Mouse (Mus musculus) hindbrain, embryonic 10.5 days (tissue): ENCODE results near the gene Add3. TPM values are rescaled to one million over a fixed set of nuclear protein-coding genes. Genes with fewer than 3 reads are reported as not detected.
"Not testable (repeated sequence)": the region's sequence is repeated elsewhere in the genome, so short reads cannot be mapped to it uniquely, and the experiment has no call there.

Source experiments
- DNase-seq: peaks from one replicate; pipeline ENCODE4 v3.0.0-alpha.2; 2017; ENCODE audit warnings: low spot score
- H3K27ac ChIP-seq: fragments of 300-500 bp; sonication (generic); 2 replicates; pipeline ENCODE4 v1.5.1; 2016; ENCODE audit warnings: mild to moderate bottlenecking, moderate library complexity
- H3K27me3 ChIP-seq: fragments of 300-500 bp; sonication (generic); 2 replicates; pipeline ENCODE4 v1.6.1; 2016; ENCODE audit warnings: mild to moderate bottlenecking; ENCODE audit not compliant: poor library complexity, insufficient read depth, severe bottlenecking
- H3K36me3 ChIP-seq: fragments of 300-500 bp; sonication (generic); 2 replicates; pipeline ENCODE4 v1.6.1; 2016; ENCODE audit warnings: mild to moderate bottlenecking, moderate library complexity
- H3K4me1 ChIP-seq: fragments of 300-500 bp; sonication (generic); replicated peaks from 2 replicates; pipeline ENCODE4 v1.6.1; 2016; ENCODE audit warnings: mild to moderate bottlenecking
- H3K4me3 ChIP-seq: fragments of 300-500 bp; sonication (generic); 2 replicates; pipeline ENCODE4 v1.5.1; 2016; ENCODE audit warnings: mild to moderate bottlenecking, moderate library complexity
- H3K9me3 ChIP-seq: fragments of 300-500 bp; sonication (generic); 2 replicates; pipeline ENCODE4 v1.6.1; 2016; ENCODE audit warnings: mild to moderate bottlenecking, moderate library complexity
- WGBS: fragments of 180-500 bp; shearing (Covaris S2); methylation state at CpG from one replicate; pipeline ENCODE4 v1.1.7; 2016; 5-methylcytosine and 5-hydroxymethylcytosine counted together
- polyA plus RNA-seq: library from polyadenylated mRNA; unstranded; fragments of >200 nt; fragmentation: Nextera tagmentation; extraction: Ambion mirVana; gene quantifications from 2 replicates; pipeline ENCODE4 v1.2.1, GENCODE M21; 2016

Gene Add3
- polyA plus RNA-seq, 1 experiment from 2014 or later = 45.9 TPM

DNA sequence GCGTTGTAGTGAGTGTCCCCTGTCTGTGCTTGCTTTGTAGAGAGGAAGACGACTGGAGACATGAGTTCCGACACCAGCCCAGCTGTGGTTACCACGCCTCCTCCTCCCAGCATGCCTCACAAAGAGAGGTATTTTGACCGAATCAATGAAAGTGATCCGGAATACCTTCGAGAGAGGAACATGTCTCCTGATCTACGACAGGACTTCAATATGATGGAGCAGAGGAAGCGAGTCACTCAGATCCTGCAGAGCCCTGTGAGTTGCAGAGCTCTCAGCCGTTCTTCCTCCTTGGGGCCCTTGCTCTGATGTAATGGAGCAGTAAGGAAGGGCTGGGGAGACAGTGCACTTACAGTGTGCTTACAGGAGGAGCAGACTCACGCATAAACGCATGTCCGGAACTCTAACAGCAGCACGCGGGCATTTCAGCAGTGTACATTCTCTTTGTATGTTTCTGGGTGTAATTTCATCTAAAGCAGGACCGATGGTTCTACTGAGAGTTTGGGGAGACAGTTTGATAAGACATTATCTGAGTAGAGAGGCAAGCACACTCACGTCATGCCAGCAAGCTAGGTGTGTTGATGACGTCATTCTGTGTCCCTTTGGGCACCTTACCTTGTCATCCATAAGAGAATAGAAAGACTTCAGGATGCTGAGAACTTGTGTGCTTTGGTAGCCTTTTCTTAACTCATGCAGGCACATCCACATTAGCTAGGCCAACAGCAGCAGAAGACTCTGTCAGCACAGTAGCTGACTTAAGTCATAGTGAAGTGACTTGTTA is 76.7 kb downstream of the Add3 start:
- Histone ChIP-seq H3K27ac (no peak overlapping the region), H3K9me3 (no peaks in the 10 kb centered on the region), H3K4me1 (no peaks in the 10 kb centered on the region), H3K36me3 (peaks cover 15% of the 10 kb centered on the region), H3K27me3 (no peaks in the 10 kb centered on the region), H3K4me3 (no peak overlapping the region)
- 89% methylated on average over 18 of the region's 18 CpGs for WGBS
- DNase-seq = no peak

DNA sequence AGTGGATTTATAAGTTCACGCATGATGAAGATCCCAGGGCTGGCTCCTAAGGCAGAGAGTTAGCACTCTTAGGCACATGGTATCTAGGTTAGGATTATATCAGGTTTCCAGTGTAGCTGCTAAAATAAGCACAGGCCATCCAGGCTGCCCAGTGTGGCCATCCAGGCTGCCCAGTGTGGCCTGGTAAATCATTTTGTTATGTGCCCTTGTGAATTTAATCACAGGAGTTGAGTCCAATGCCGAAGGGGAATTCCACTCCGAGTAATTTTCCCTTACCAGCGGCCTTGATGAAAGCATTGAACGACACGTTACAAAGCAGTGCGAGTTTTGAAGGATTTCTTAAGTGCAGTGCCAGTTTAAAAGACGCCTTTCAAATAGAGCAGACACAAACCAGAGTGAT is 77.6 kb downstream of the Add3 start:
- Histone ChIP-seq H3K4me3 (no peak overlapping the region), H3K9me3 (no peaks in the 10 kb centered on the region), H3K4me1 (no peaks in the 10 kb centered on the region), H3K36me3 (peaks cover 15% of the 10 kb centered on the region), H3K27ac (no peak overlapping the region), H3K27me3 (no peaks in the 10 kb centered on the region)
- DNase-seq = no peak
- WGBS = 91% methylated on average over 8 of the region's 8 CpGs

DNA sequence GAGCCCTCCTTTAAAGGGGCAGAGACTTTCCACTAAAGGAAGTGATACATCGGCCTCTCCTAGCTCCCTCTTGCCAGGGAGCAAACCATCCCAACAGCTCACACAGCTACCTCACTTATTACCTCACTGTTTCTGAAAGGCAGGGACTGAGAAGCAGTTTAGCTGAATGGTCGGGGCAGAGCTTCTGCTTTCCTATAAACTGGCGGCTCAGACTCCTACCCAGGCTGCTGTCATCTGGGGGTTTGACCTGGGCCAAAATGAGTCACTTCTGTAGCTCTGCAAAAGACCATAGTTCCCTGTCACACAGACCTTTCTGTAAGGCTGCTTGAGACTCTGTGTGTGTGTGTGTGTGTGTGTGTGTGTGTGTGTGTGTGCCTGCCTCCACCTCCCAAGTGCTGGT is 79.1 kb downstream of the Add3 start:
- H3K36me3 ChIP-seq = peaks cover 15% of the 10 kb centered on the region
- DNase-seq = no peak
- 71% methylated on average over 3 of the region's 3 CpGs for WGBS
- no peak overlapping the region for H3K27ac ChIP-seq
- no peaks in the 10 kb centered on the region for H3K27me3 ChIP-seq
- no peaks in the 10 kb centered on the region for H3K9me3 ChIP-seq
- H3K4me3 ChIP-seq = no peak overlapping the region
- no peaks in the 10 kb centered on the region for H3K4me1 ChIP-seq

DNA sequence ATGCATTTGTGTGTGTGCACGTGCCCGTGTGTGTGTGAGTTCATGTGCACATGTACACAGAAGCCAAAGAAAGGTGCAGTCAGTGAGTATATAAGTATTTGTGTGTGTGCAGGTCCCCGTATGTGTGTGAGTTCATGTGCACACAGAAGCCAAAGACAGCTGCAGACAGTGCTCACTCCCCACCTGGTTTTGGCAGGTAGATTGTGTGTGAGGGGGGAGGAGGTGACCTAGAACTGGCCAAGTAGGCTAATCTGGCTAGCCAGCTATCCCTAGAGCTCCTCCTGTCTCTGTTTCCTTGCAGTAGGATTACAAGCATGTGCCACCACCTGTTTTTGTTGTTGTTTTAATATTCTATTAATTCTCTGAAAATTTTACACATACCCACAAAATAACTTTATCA is 80.9 kb downstream of the Add3 start:
- 94% methylated on average over 3 of the region's 3 CpGs for WGBS
- H3K4me3 ChIP-seq = no peak overlapping the region

DNA sequence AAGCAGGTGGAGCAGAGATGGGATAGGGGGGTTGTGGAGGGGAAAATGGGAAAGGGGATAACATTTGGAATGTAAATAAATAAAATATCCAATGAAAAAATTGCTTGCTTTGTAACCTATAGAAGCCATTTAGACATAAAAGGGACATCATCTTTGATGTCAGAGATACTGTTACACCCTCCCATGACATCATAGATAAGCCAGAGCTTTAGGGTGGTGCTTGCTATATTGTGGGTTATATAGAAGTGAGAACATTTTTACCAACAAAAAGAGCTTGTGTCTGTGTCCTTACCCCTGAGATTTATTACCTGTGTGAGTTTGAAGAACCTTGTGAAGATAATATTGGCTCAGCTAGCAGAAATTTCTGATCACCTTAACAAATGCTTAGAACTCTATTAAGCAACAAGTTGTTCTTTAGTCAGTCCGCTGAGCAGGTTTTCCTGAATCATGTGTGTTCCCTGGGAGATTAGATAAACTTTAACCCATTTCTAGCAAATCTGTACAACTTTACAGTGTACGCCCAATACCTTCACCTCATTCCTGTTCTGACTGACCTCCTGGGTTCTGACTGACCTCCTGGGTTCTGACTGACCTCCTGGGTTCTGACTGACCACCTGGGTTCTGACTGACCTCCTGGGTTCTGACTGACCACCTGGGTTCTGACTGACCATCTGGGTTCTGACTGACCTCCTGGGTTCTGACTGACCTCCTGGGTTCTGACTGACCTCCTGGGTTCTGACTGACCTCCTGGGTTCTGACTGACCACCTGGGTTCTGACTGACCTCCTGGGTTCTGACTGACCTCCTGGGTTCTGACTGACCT is 85.2 kb downstream of the Add3 start:
- H3K36me3 ChIP-seq = peaks cover 28% of the 10 kb centered on the region
- 85% methylated on average over 2 of the region's 2 CpGs for WGBS
- not testable (repeated sequence) for H3K27ac ChIP-seq, H3K4me3 ChIP-seq, DNase-seq, H3K9me3 ChIP-seq, H3K4me1 ChIP-seq, H3K27me3 ChIP-seq

More for the DNA sequence above, 80.9 kb downstream of the Add3 start:
- H3K27ac ChIP-seq = no peak overlapping the region
- no peaks in the 10 kb centered on the region for H3K27me3 ChIP-seq
- no peak for DNase-seq
- no peaks in the 10 kb centered on the region for H3K9me3 ChIP-seq
- peaks cover 15% of the 10 kb centered on the region for H3K36me3 ChIP-seq
- no peaks in the 10 kb centered on the region for H3K4me1 ChIP-seq

DNA sequence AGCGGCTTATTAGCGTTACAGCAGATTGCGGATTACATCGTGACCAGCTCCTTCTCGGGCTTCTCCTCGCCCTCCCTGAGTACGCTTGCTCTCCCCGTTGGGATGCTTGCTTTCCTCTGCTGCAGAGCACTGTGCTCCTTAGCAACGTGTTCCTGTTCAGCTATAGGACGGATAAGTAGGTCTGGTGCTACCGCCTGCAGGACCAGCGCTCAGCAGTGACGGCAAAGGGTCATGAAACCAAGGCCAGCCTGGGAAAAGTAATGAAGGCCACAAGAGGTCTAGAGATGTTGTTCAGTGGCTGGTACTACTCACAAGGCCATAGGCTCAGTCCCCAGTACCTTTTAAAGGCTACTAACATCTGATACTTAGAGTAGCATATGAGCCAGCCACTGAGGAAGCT is 86.4 kb downstream of the Add3 start:
- no peaks in the 10 kb centered on the region for H3K27me3 ChIP-seq
- H3K9me3 ChIP-seq = no peaks in the 10 kb centered on the region
- no peaks in the 10 kb centered on the region for H3K4me1 ChIP-seq
- 90% methylated on average over 13 of the region's 13 CpGs for WGBS
- H3K27ac ChIP-seq = no peak overlapping the region
- H3K4me3 ChIP-seq = no peak overlapping the region
- DNase-seq = no peak
- peaks cover 34% of the 10 kb centered on the region for H3K36me3 ChIP-seq

DNA sequence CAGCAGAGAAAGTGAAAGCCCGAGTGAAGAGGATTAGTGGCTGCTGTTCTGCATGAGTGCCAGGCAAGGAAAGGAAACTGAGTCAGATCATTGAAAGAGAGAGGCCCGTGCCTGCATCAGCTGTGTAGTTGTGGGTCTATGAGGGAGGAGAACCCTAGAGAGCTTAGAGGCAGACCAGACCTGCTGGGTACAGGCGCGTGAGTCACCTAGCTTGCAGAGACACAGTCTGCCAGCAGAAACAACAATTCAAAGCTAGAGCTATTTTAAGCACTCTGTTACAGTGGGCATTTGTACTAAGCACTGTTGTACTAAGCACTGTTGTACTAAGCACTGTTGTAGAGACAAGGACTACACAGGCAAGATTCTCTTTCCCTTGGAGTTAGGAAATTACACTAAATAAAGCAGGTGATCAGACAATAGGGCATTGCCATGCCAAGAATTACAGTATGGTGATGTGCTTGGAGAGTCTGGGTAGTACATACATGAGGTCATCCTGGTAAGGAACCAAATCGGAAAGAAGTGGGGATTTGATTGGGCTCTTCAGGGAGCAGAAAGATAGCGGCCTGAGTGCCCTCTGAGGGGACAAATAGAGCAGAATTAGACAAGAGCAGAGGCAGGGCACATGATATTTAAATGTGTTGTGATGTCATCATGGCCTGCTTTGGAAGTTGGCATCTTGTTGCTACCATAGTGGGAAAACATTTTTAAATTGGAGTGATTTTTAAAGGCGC is 88.0 kb downstream of the Add3 start:
- H3K27me3 ChIP-seq = no peaks in the 10 kb centered on the region
- 92% methylated on average over 7 of the region's 7 CpGs for WGBS
- no peak overlapping the region for H3K4me3 ChIP-seq
- H3K27ac ChIP-seq = no peak overlapping the region
- H3K36me3 ChIP-seq = peaks cover 49% of the 10 kb centered on the region
- H3K9me3 ChIP-seq = no peaks in the 10 kb centered on the region
- no peaks in the 10 kb centered on the region for H3K4me1 ChIP-seq
- no peak for DNase-seq

DNA sequence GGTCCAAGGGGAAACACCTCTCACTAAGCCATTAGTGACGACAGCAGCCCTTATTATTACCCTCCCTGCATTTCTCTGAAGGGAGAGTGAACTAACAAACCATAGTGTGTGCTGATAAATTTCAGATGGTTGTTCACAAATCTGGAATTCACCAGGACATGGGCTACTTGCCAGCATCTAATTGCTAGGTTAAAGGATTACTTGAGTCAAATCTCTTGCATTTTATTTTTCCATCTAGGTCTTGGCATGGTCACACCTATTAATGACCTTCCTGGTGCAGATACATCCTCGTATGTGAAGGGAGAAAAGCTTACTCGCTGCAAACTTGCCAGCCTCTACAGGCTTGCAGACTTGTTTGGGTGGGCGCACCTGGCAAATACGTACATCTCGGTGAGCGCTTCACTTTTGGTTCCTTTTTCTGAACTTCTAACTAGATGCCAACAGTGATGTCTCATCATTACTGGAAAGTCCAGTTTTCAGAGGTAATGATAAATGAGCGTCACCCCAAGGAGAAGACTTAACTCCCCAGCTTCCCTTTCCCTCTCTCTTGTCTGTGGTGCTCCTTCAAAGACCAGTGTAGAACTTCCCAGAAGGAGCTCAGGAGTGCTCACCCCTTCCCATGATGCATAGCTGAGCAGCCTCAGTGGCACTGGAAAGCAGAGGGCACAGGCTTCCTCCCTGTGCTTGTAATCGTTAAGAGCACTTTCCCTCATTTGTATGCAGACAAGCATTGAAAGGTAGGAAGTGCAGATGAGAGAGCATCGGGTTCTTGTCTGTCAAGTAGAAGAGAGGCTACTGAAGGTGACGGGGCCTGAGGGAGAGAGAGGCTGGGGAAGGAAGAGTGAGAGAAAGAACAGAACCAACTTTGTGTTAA is 90.9 kb downstream of the Add3 start:
- Histone ChIP-seq H3K4me3 (no peak overlapping the region), H3K27ac (no peak overlapping the region), H3K9me3 (no peaks in the 10 kb centered on the region), H3K4me1 (no peaks in the 10 kb centered on the region), H3K27me3 (no peaks in the 10 kb centered on the region), H3K36me3 (peaks cover 77% of the 10 kb centered on the region)
- DNase-seq = no peak
- 86% methylated on average over 11 of the region's 11 CpGs for WGBS

DNA sequence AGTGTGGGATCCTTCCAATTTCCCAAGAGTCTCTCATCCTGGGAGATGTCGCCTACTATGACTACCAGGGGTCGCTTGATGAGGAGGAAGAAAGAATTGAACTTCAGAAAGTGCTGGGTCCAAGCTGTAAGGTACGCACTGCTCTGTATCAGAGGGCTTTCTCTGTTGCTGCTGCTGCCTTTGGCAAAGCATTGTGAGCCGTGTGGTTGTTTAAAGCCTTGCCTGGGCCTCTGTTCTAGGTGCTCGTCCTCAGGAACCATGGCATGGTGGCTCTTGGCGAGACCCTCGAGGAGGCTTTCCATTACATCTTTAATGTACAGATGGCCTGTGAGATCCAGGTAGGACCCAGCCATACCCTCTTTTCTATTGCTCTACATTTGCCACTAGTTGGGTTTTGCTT is 93.3 kb downstream of the Add3 start:
- no peak overlapping the region for H3K4me3 ChIP-seq
- no peak overlapping the region for H3K27ac ChIP-seq
- no peaks in the 10 kb centered on the region for H3K4me1 ChIP-seq
- 93% methylated on average over 7 of the region's 7 CpGs for WGBS
- H3K9me3 ChIP-seq = no peaks in the 10 kb centered on the region
- H3K36me3 ChIP-seq = peaks cover 77% of the 10 kb centered on the region
- DNase-seq = no peak
- H3K27me3 ChIP-seq = no peaks in the 10 kb centered on the region

DNA sequence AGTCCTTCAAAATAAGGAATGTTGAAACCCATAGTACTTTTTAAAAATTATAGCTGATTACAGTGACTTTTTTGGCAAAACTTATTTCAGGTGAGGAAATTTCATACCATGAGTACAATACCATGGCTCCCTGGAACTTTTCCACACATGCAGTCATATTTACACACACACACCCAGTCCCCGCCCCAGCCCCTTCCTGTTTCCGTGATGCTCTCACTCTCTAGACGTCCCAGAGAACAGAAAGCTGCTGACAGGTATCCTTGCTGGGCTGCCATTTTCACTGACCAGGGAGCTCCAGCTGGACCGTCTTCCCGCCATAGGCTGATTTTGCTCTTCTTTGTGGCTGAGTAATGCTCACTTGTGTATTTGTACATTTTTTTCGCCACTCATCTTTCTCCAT is 101.6 kb downstream of the Add3 start:
- no peaks in the 10 kb centered on the region for H3K4me1 ChIP-seq
- no peak for DNase-seq
- WGBS = 93% methylated on average over 6 of the region's 6 CpGs
- no peak overlapping the region for H3K27ac ChIP-seq
- H3K36me3 ChIP-seq = peaks cover 67% of the 10 kb centered on the region
- no peaks in the 10 kb centered on the region for H3K27me3 ChIP-seq
- H3K4me3 ChIP-seq = no peak overlapping the region
- H3K9me3 ChIP-seq = no peaks in the 10 kb centered on the region

DNA sequence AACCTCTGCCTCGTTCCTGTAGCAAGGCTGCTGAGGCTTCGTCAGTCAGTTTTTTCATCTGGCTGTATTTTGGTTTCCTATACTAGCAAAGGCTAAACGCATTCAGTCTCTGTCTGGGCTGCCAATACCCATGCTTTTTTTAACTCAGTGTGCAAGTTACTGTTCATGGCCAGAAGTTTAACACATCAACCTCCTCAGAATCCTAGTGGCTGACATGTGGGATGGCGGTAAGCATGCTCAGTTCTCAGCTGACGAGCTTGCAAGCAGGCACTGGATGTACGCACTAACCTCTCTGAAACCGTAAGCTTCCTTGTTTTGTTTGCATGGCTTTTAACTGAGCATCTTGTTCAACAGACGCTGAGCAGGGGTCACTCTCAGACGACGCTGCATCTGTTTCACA is 103.7 kb downstream of the Add3 start:
- H3K4me1 ChIP-seq = peaks cover 4% of the 10 kb centered on the region; the same call in 1 of the 2 replicates
- H3K27ac ChIP-seq = no peak overlapping the region
- 91% methylated on average over 10 of the region's 10 CpGs for WGBS
- no peak for DNase-seq
- no peak overlapping the region for H3K4me3 ChIP-seq
- no peaks in the 10 kb centered on the region for H3K9me3 ChIP-seq
- H3K36me3 ChIP-seq = peaks cover 48% of the 10 kb centered on the region
- H3K27me3 ChIP-seq = no peaks in the 10 kb centered on the region

DNA sequence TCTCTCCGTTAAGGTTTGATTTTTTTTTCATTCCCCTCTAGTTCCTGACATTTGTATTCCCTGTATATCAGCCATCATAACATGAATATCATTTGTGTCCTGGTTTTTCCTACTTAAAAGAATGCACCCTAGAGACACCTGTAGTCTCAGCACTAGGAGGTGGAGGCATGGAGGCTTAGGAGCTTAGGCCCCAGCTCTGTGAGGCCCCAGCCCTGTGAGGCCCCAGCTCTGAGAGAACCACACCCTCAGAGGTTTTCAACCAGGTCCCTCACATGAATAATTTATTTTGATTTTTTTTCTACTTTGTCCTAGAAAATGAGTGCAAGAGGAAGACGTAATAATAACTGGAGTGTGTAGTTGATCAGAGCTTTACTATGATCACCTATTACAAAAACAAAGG is 107.3 kb downstream of the Add3 start:
- Histone ChIP-seq H3K27ac (no peak overlapping the region), H3K4me1 (peaks cover 4% of the 10 kb centered on the region; the same call in 1 of the 2 replicates), H3K36me3 (peaks cover 22% of the 10 kb centered on the region), H3K27me3 (no peaks in the 10 kb centered on the region), H3K9me3 (no peaks in the 10 kb centered on the region), H3K4me3 (no peak overlapping the region)
- no peak for DNase-seq
- 67% methylated on average over 2 of the region's 2 CpGs for WGBS
